Mouse (Mus musculus) thymus, adult 2 months (tissue): Measurements from ENCODE around the gene Arfgap3.

Experiments
- CTCF ChIP-seq: fragments of 200-500 bp; IDR thresholded peaks from 2 replicates; pipeline ENCODE4 v1.5.1; 2012; ENCODE audit warnings: mild to moderate bottlenecking, control low read depth, low read length, moderate library complexity, borderline replicate concordance; ENCODE audit not compliant: control insufficient read depth, poor library complexity, insufficient read depth; ENCODE audit errors: extremely low read depth
- POLR2A ChIP-seq: fragments of 200-500 bp; IDR thresholded peaks from 2 replicates; pipeline ENCODE4 v1.6.1; 2012; ENCODE audit warnings: mild to moderate bottlenecking, low read length, control low read depth, moderate library complexity; ENCODE audit not compliant: control insufficient read depth, poor library complexity, insufficient read depth; ENCODE audit errors: extremely low read depth

DNA sequence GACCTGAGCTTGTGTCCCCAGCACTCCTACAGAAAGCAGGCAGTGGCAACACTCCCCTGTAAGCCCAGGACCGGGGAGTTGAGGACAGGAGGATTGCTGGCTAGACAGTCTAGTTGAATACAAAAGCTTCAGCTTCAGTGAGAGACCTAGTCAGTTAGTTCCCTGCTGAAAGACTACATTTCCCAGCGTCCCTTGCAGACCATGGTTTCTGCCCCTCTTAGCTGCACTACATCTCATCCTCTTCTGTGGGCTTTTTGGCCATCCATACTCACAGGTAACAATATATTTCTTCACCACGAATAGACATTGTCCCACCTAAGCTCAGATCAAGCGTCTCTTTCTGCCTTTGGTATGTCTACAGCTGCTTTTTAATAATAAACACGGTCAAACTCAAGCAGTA, 67.7 kb downstream of the Arfgap3 start:
- TF ChIP-seq CTCF (no peak), POLR2A (no peak)
